Mouse (Mus musculus): ENCODE measurements at regions not wholly inside any gene's neighbourhood (a gene's known extent, or its start where the extent isn't known, plus 50 kb on each side); places are given as distances from the start of the nearest gene placed in this dataset.

GRCm38 (mm10) chr6:73334995-73335394 lies 86.8 kb downstream of the Suclg1 start:
- H3K4me3 ChIP-seq (ENCODE audit: control insufficient read depth in 1 of 2, insufficient read depth in 1 of 2, low read depth in 2 of 2, low read length in 2 of 2), result no peak overlapping the region
- H3K9ac ChIP-seq (ENCODE audit: control insufficient read depth, low read depth, low read length, poor library complexity, severe bottlenecking), result no peak overlapping the region
- DNase-seq (ENCODE audit: low read depth, low spot score), result no peak
- H3K4me1 ChIP-seq (ENCODE audit: control insufficient read depth in 1 of 2, insufficient read depth in 2 of 2, low read length in 2 of 2), result no peaks in the 10 kb centered on the region
- TF ChIP-seq TCF12 (IDR thresholded peaks at IDR 0.05; ENCODE audit: low read depth, low read length) (no peak), USF1 (IDR thresholded peaks at IDR 0.05; ENCODE audit: low read depth, low read length) (no peak), MAZ (IDR thresholded peaks at IDR 0.05; ENCODE audit: low read depth, low read length) (no peak), CTCF (IDR thresholded peaks at IDR 0.05 in 2 of 3, conservative IDR thresholded peaks at IDR 0.05 in 1 of 3; ENCODE audit: control insufficient read depth in 1 of 3, insufficient read depth in 1 of 3, low read depth in 2 of 3, low read length in 3 of 3, poor library complexity in 1 of 3, severe bottlenecking in 1 of 3) (no peak; a peak in 1 of 6 replicates), NELFE (IDR thresholded peaks at IDR 0.05; ENCODE audit: low read depth, low read length) (no peak), KAT2A (conservative IDR thresholded peaks at IDR 0.05; ENCODE audit: low read depth, low read length) (no peak), JUND (IDR thresholded peaks at IDR 0.05; ENCODE audit: low read depth, low read length) (no peak), MYC (IDR thresholded peaks at IDR 0.05; ENCODE audit: low read depth, low read length) (no peak), POLR2AphosphoS5 (IDR thresholded peaks at IDR 0.05; ENCODE audit: borderline replicate concordance, low read depth, low read length) (no peak), HCFC1 (IDR thresholded peaks at IDR 0.05; ENCODE audit: low read depth, low read length) (no peak), MEF2A (IDR thresholded peaks at IDR 0.05; ENCODE audit: extremely low read depth, insufficient replicate concordance, low read depth, low read length, poor library complexity, severe bottlenecking) (no peak), ELF1 (IDR thresholded peaks at IDR 0.05; ENCODE audit: low read depth, low read length) (no peak), MYB (IDR thresholded peaks at IDR 0.05; ENCODE audit: low read depth, low read length) (no peak)
- no peaks in the 10 kb centered on the region for H3K27me3 ChIP-seq (ENCODE audit: control insufficient read depth in 1 of 2, insufficient read depth in 2 of 2, low read length in 2 of 2)
- H3K36me3 ChIP-seq (ENCODE audit: control insufficient read depth in 1 of 2, insufficient read depth in 2 of 2, low read length in 2 of 2), result no peaks in the 10 kb centered on the region
- no peaks in the 10 kb centered on the region for H3K9me3 ChIP-seq (replicated peaks; ENCODE audit: insufficient read depth, low read length)
- H3K27ac ChIP-seq (ENCODE audit: control insufficient read depth, low read depth, low read length), result no peak overlapping the region
- no peaks in the 10 kb centered on the region for H3K79me2 ChIP-seq (ENCODE audit: control insufficient read depth, insufficient read depth, low read length, poor library complexity)

GRCm38 (mm10) chr6:73329666-73330065 lies 81.5 kb downstream of the Suclg1 start:
- no peaks in the 10 kb centered on the region for H3K79me2 ChIP-seq (ENCODE audit: control insufficient read depth, insufficient read depth, low read length, poor library complexity)
- H3K4me1 ChIP-seq (ENCODE audit: control insufficient read depth in 1 of 2, insufficient read depth in 2 of 2, low read length in 2 of 2), result no peaks in the 10 kb centered on the region
- H3K27ac ChIP-seq (ENCODE audit: control insufficient read depth, low read depth, low read length), result no peak overlapping the region
- no peaks in the 10 kb centered on the region for H3K36me3 ChIP-seq (ENCODE audit: control insufficient read depth in 1 of 2, insufficient read depth in 2 of 2, low read length in 2 of 2)
- H3K27me3 ChIP-seq (ENCODE audit: control insufficient read depth in 1 of 2, insufficient read depth in 2 of 2, low read length in 2 of 2), result no peaks in the 10 kb centered on the region
- no peak overlapping the region for H3K4me3 ChIP-seq (ENCODE audit: control insufficient read depth in 1 of 2, insufficient read depth in 1 of 2, low read depth in 2 of 2, low read length in 2 of 2)
- DNase-seq (ENCODE audit: low read depth, low spot score), result no peak
- TF ChIP-seq ZNF384 (IDR thresholded peaks at IDR 0.05; ENCODE audit: low read depth, low read length), result no peak
- TF ChIP-seq NRF1 (IDR thresholded peaks at IDR 0.05; ENCODE audit: insufficient read depth, low read depth, low read length, poor library complexity, severe bottlenecking), result no peak
- TF ChIP-seq RCOR1 (IDR thresholded peaks at IDR 0.05; ENCODE audit: low read depth, low read length), result no peak
- no peak for TF ChIP-seq MAFK (IDR thresholded peaks at IDR 0.05; ENCODE audit: borderline replicate concordance, low read depth, low read length)
- TF ChIP-seq JUND (IDR thresholded peaks at IDR 0.05; ENCODE audit: low read depth, low read length), result no peak
- TF ChIP-seq CTCF (IDR thresholded peaks at IDR 0.05 in 2 of 3, conservative IDR thresholded peaks at IDR 0.05 in 1 of 3; ENCODE audit: control insufficient read depth in 1 of 3, insufficient read depth in 1 of 3, low read depth in 2 of 3, low read length in 3 of 3, poor library complexity in 1 of 3, severe bottlenecking in 1 of 3), result no peak
- no peak for TF ChIP-seq MYB (IDR thresholded peaks at IDR 0.05; ENCODE audit: low read depth, low read length)
- TF ChIP-seq POLR2AphosphoS5 (IDR thresholded peaks at IDR 0.05; ENCODE audit: borderline replicate concordance, low read depth, low read length), result no peak
- no peak for TF ChIP-seq NELFE (IDR thresholded peaks at IDR 0.05; ENCODE audit: low read depth, low read length)
- no peak for TF ChIP-seq CHD1 (IDR thresholded peaks at IDR 0.05; ENCODE audit: low read depth, low read length)
- no peak for TF ChIP-seq E2F4 (IDR thresholded peaks at IDR 0.05; ENCODE audit: borderline replicate concordance, low read depth, low read length)
- TF ChIP-seq ZC3H11A (IDR thresholded peaks at IDR 0.05; ENCODE audit: low read depth, low read length), result no peak
- no peak for TF ChIP-seq KAT2A (conservative IDR thresholded peaks at IDR 0.05; ENCODE audit: low read depth, low read length)
- no peak for TF ChIP-seq MAX (IDR thresholded peaks at IDR 0.05; ENCODE audit: low read length)
- TF ChIP-seq HCFC1 (IDR thresholded peaks at IDR 0.05; ENCODE audit: low read depth, low read length), result no peak
- TF ChIP-seq POLR2A (IDR thresholded peaks at IDR 0.05; ENCODE audit: control insufficient read depth in 1 of 2, insufficient read depth in 1 of 2, low read depth in 1 of 2, low read length in 2 of 2, poor library complexity in 1 of 2), result no peak
- no peak for TF ChIP-seq MYC (IDR thresholded peaks at IDR 0.05; ENCODE audit: low read depth, low read length)
- no peaks in the 10 kb centered on the region for H3K9me3 ChIP-seq (replicated peaks; ENCODE audit: insufficient read depth, low read length)
- H3K9ac ChIP-seq (ENCODE audit: control insufficient read depth, low read depth, low read length, poor library complexity, severe bottlenecking), result no peak overlapping the region

All from MEL (cell line).